Mouse (Mus musculus) kidney, embryonic 14.5 days (tissue): ENCODE measurements around the gene Hmgn1. TPM values are rescaled to one million over a fixed set of nuclear protein-coding genes. Genes with fewer than 3 reads are reported as not detected.

ENCODE experiments used
- ATAC-seq: fragments of 200-750 bp; cut with Nextera tagmentation; 2 replicates; pipeline ENCODE4 v1.8.0; 2017; ENCODE audit warnings: moderate number of reproducible peaks, mild to moderate bottlenecking, moderate TSS enrichment, moderate library complexity; ENCODE audit not compliant: low FRiP score, low TSS enrichment
- H3K27ac ChIP-seq: fragments of 300-500 bp; sonication (generic); 2 replicates; pipeline ENCODE4 v1.5.1; 2014; ENCODE audit warnings: low read depth, mild to moderate bottlenecking, low read length, moderate library complexity, mixed read lengths
- H3K27me3 ChIP-seq: fragments of 300-500 bp; sonication (generic); 2 replicates; pipeline ENCODE4 v1.6.1; 2014; ENCODE audit warnings: mild to moderate bottlenecking, low read length; ENCODE audit not compliant: control insufficient read depth, insufficient read depth
- H3K36me3 ChIP-seq: fragments of 300-500 bp; sonication (generic); 2 replicates; pipeline ENCODE4 v1.6.1; 2014; ENCODE audit warnings: low read length, mixed read lengths; ENCODE audit not compliant: control insufficient read depth, insufficient read depth
- H3K4me1 ChIP-seq: fragments of 300-500 bp; sonication (generic); 2 replicates; pipeline ENCODE4 v1.6.1; 2014; ENCODE audit warnings: low read length, mixed read lengths; ENCODE audit not compliant: control insufficient read depth, insufficient read depth
- H3K4me2 ChIP-seq: fragments of 300-500 bp; sonication (generic); replicated peaks from 2 replicates; pipeline ENCODE4 v1.6.1; 2014; ENCODE audit warnings: low read depth, mild to moderate bottlenecking, low read length
- H3K4me3 ChIP-seq: fragments of 300-500 bp; sonication (generic); 2 replicates; pipeline ENCODE4 v1.5.1; 2014; ENCODE audit warnings: mild to moderate bottlenecking, low read length
- H3K9ac ChIP-seq: fragments of 300-500 bp; sonication (generic); 2 replicates; pipeline ENCODE4 v1.6.1; 2014; ENCODE audit warnings: low read depth, mild to moderate bottlenecking, low read length, moderate library complexity
- H3K9me3 ChIP-seq: fragments of 300-500 bp; sonication (generic); 2 replicates; pipeline ENCODE4 v1.6.1; 2016; ENCODE audit warnings: low read length; ENCODE audit not compliant: control insufficient read depth
- WGBS: fragments of 180-500 bp; shearing (Covaris S2); extraction: QIAGEN DNeasy Blood & Tissue Kit; methylation state at CpG from one replicate; pipeline ENCODE4 v1.1.7; 2014; 5-methylcytosine and 5-hydroxymethylcytosine counted together
- polyA plus RNA-seq: library from polyadenylated mRNA; unstranded; fragments of >200 nt; fragmentation: Nextera tagmentation; extraction: Ambion mirVana; gene quantifications from 2 replicates; pipeline ENCODE4 v1.2.1, GENCODE M21; 2014

The Hmgn1 gene
- polyA plus RNA-seq, 1 experiment from 2014 or later: 746 TPM

GRCm38 (mm10) chr16:96085597-96085996 is 41.9 kb downstream of the Hmgn1 start:
- no peak for ATAC-seq
- Histone ChIP-seq H3K27me3 (no peaks in the 10 kb centered on the region), H3K4me2 (no peak overlapping the region), H3K27ac (no peak overlapping the region), H3K36me3 (peaks cover 4% of the 10 kb centered on the region), H3K9me3 (no peaks in the 10 kb centered on the region), H3K9ac (no peak overlapping the region), H3K4me1 (peaks cover 14% of the 10 kb centered on the region; the same call in 1 of the 2 replicates), H3K4me3 (no peak overlapping the region)

- peak overlapping the region; percentile 95 for H3K27ac ChIP-seq
- H3K4me2 ChIP-seq: peak overlapping the region; percentile 71
- WGBS: 2% methylated on average over 20 of the region's 20 CpGs
- no peaks in the 10 kb centered on the region for H3K27me3 ChIP-seq
- H3K9me3 ChIP-seq: no peaks in the 10 kb centered on the region
- H3K4me1 ChIP-seq: peaks cover 18% of the 10 kb centered on the region; the same call in 1 of the 2 replicates
- peaks cover 24% of the 10 kb centered on the region for H3K36me3 ChIP-seq
- peak; percentile 6; the same call in 1 of the 2 replicates for ATAC-seq
- peak overlapping the region; percentile 59 for H3K9ac ChIP-seq
- peak overlapping the region; percentile 88 for H3K4me3 ChIP-seq
Observed at GRCm38 (mm10) chr16:96083179-96083646, 44.3 kb downstream of the Hmgn1 start.

GRCm38 (mm10) chr16:96082301-96083178 is 45.0 kb downstream of the Hmgn1 start, which contains the start of gene Brwd1:
Gene Brwd1, minus strand, starts transcription at chr16:96082526.
- peaks cover 24% of the 10 kb centered on the region for H3K36me3 ChIP-seq
- peaks cover 18% of the 10 kb centered on the region; the same call in 1 of the 2 replicates for H3K4me1 ChIP-seq
- peak within 1 kb of the TSS; percentile 71 for H3K4me2 ChIP-seq
- H3K4me3 ChIP-seq: peak within 1 kb of the TSS; percentile 88
- H3K27ac ChIP-seq: peak within 1 kb of the TSS; percentile 95
- no peaks in the 10 kb centered on the region for H3K9me3 ChIP-seq
- H3K27me3 ChIP-seq: no peaks in the 10 kb centered on the region
- under 1% methylated on average over 68 of the region's 107 CpGs for WGBS
- ATAC-seq: peak; percentile 91
- H3K9ac ChIP-seq: peak within 1 kb of the TSS; percentile 96

GRCm38 (mm10) chr16:96081742-96082241 is 45.7 kb downstream of the Hmgn1 start:
- Histone ChIP-seq H3K36me3 (peaks cover 29% of the 10 kb centered on the region), H3K4me3 (peak overlapping the region; percentile 88), H3K4me1 (peaks cover 18% of the 10 kb centered on the region; the same call in 1 of the 2 replicates), H3K9me3 (no peaks in the 10 kb centered on the region), H3K27me3 (no peaks in the 10 kb centered on the region), H3K9ac (peak overlapping the region; percentile 96), H3K4me2 (peak overlapping the region; percentile 71), H3K27ac (peak overlapping the region; percentile 95)
- peak; percentile 44 for ATAC-seq
- WGBS: 0% methylated on average over 41 of the region's 68 CpGs

GRCm38 (mm10) chr16:96081331-96081730 is 46.2 kb downstream of the Hmgn1 start:
- H3K36me3 ChIP-seq: peaks cover 31% of the 10 kb centered on the region
- 2% methylated on average over 25 of the region's 28 CpGs for WGBS
- H3K4me2 ChIP-seq: peak overlapping the region; percentile 71
- ATAC-seq: peak; percentile 85
- peaks cover 18% of the 10 kb centered on the region; the same call in 1 of the 2 replicates for H3K4me1 ChIP-seq
- no peaks in the 10 kb centered on the region for H3K27me3 ChIP-seq
- H3K9ac ChIP-seq: peak overlapping the region; percentile 96
- peak overlapping the region; percentile 88 for H3K4me3 ChIP-seq
- no peaks in the 10 kb centered on the region for H3K9me3 ChIP-seq
- peak overlapping the region; percentile 95 for H3K27ac ChIP-seq

- ATAC-seq: no peak
- 84% methylated on average over 7 of the region's 7 CpGs for WGBS
- H3K36me3 ChIP-seq: peaks cover 38% of the 10 kb centered on the region
Observed at GRCm38 (mm10) chr16:96080524-96080923, 47.0 kb downstream of the Hmgn1 start.

More at GRCm38 (mm10) chr16:96080524-96080923, 47.0 kb downstream of the Hmgn1 start:
- Histone ChIP-seq H3K27ac (no peak overlapping the region), H3K4me2 (peak overlapping the region; percentile 71; the same call in 1 of the 2 replicates), H3K9me3 (no peaks in the 10 kb centered on the region), H3K4me1 (peaks cover 18% of the 10 kb centered on the region; the same call in 1 of the 2 replicates), H3K9ac (peak overlapping the region; percentile 96), H3K27me3 (no peaks in the 10 kb centered on the region), H3K4me3 (peak overlapping the region; percentile 88)

Other genes with a start within 250 kb of the Hmgn1 start
- gene Psmg1, start 136.8 kb downstream of the Hmgn1 start, polyA plus RNA-seq: 99.2 and 105 TPM in 2 replicates
- 82.3 and 116 TPM in 2 replicates for gene Brwd1, start 45.2 kb downstream of the Hmgn1 start, polyA plus RNA-seq
- gene Wrb, start 17.7 kb upstream of the Hmgn1 start, polyA plus RNA-seq: 68.5 and 75.6 TPM in 2 replicates
- gene Lca5l, start 64.5 kb upstream of the Hmgn1 start, polyA plus RNA-seq: 1.5 TPM in 2 replicates
- 2.9 and 3.4 TPM in 2 replicates for gene Sh3bgr, start 72.7 kb upstream of the Hmgn1 start, polyA plus RNA-seq
- 1.1 and 2.8 TPM in 2 replicates for gene B3galt5, start 108.1 kb upstream of the Hmgn1 start, polyA plus RNA-seq